Mouse (Mus musculus) Patski (cell line): ENCODE data around the gene Atraid. TPM values are rescaled to one million over a fixed set of nuclear protein-coding genes. Genes with fewer than 3 reads are reported as not detected.

ENCODE experiments used
- ATAC-seq: fragments of 100-300 bp; one replicate; pipeline ENCODE4 v1.8.0; 2021
- CTCF ChIA-PET: fragments of 350-600 bp; sonication (Branson Sonifier 250); formaldehyde crosslinking; loops from one replicate; lab custom pipeline; 2022; ENCODE audit warnings: inconsistent platforms; lab: Charles Lee
- POLR2A ChIA-PET: fragments of 350-600 bp; sonication (Branson Sonifier 250); formaldehyde crosslinking; loops from one replicate; lab custom pipeline; 2022; ENCODE audit warnings: antibody characterized with exemption, inconsistent platforms; lab: Charles Lee
- DNase-seq: peaks from one replicate; pipeline ENCODE4 v3.0.0-alpha.2; 2011; ENCODE audit warnings: low read depth, low spot score
- H3K27me3 ChIP-seq: fragments of 371-371 bp; one replicate; pipeline ENCODE4 v1.5.1; 2021
- CTCF ChIP-seq: fragments of 100-300 bp; IDR thresholded peaks from one replicate; pipeline ENCODE4 v1.5.1; 2021
- in situ Hi-C: fragments of 300-500 bp; cut with MboI; formaldehyde crosslinking; loops from 3 replicates; pipeline ENCODE4 v1.11.1; 2018; ENCODE audit warnings: low pct_unique_long_range_greater_than_20kb, mixed read lengths
- polyA plus RNA-seq: library from polyadenylated mRNA; unstranded; gene quantifications from one replicate; pipeline ENCODE4 v1.2.3, GENCODE M21; 2021

The Atraid gene
- polyA plus RNA-seq, 1 experiment from 2014 or later = 118 TPM

DNA sequence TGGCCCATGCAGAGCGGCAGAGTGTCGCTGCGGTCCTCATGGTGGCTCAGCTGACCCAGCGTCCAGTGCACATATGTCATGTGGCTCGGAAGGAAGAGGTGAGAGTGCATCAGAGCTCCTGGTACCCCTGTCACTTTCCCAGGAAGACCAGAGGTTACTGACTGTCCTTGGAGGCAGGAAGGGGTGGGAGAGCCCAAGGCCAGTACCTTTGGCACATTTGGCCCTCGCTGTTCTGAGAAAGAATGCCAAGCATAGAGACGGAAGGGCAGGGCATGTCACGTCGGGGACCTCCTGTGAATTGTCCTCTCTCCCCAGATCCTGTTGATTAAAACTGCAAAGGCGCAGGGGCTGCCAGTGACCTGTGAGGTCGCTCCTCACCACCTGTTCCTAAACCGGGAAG lies 25.1 kb downstream of the Atraid start:
- no peak for ATAC-seq
- ChIA-PET CTCF (interaction anchor here (1.9 kb wide), 1 partner anchor 11 kb away, joined by 5 read pairs; no protein-coding TSS in a partner anchor), POLR2A (no interaction called here)
- H3K27me3 ChIP-seq = no peaks in the 10 kb centered on the region
- no peak for DNase-seq
- no peak for TF ChIP-seq CTCF
- in situ Hi-C loops = no loop called here

DNA sequence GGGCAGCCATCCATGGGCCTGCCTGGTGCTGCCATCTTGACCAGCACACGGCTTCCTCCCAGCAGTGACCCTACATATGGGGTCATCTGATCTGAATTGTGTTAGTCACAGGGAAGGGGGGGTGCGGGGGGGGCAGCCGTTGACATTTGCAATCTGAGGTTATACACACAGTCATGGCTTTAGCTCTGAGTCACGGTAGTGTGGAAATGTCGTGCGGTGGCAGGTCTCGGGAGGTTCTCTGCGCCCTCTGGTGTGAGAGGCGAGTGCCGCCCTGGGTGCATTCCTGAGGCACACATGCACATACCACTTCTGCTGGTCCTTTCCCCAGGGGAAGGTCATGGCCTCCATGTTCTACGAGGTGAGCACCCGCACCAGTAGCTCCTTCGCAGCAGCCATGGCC lies 28.2 kb downstream of the Atraid start:
- POLR2A ChIA-PET = no interaction called here
- DNase-seq (no peak), ATAC-seq (no peak)
- in situ Hi-C loops = no loop called here
- CTCF ChIA-PET = no interaction called here
- TF ChIP-seq CTCF = no peak
- no peaks in the 10 kb centered on the region for H3K27me3 ChIP-seq

DNA sequence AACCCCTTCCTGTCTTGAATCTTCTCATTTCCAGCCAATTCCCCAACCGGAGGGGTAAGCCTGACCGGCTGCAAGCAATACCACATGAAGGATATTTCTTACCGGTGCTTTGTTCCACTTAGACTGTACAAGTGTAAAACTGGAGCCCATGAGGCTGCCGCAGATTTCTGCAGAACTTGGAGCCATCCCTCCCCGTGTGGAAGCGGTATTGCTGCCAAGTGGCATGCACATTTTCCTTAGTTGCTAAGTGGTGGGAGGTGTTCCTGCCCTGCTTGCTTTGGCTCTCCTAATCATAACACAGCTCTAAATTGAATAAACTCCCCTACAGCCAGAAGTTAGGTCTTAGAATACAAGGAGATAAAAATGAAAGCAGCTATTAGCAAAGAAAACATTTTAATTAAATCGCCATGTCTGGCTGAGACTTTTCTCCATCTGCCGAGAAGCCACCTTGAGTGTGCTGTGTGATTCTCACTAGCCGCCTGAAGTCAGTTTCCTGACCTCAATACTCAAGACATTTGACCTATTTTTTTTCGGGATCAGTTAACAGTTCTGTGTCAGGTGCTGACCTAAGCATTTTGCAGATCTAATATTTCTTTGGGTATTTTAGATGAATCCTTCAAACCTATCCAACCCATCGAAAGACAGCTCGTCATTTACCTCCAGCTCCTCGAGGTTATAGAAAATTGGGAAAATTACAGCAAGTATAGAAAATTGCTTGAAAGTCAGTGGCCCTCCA lies 32.1 kb downstream of the Atraid start:
- TF ChIP-seq CTCF = no peak
- CTCF ChIA-PET = interaction anchor here (0.8 to 3.3 kb wide), 3 partner anchors 8 to 32 kb away, joined by 3 to 15 read pairs (median 3); no protein-coding TSS in a partner anchor
- ATAC-seq = no peak

DNA sequence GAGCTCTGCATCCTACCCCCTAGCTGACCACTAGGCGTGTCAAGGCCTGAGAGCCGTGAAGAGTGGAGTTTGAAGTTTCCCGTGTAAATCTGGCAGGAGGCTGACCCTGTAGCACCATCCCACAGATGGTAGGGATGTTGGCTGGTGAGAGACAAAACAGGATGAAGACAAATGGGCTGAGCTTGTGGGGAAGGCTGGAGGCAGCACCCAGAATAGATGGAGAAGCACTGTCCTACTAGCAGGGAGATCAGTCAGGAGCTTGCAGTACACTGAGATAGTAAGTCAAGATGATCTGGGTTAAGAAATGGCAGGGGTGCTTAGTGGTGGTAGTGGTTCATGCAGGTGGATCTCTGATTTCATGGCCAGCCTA lies 32.7 kb downstream of the Atraid start:
- no peaks in the 10 kb centered on the region for H3K27me3 ChIP-seq
- no peak for TF ChIP-seq CTCF
- in situ Hi-C loops = no loop called here
- ATAC-seq (no peak), DNase-seq (no peak)
- POLR2A ChIA-PET = no interaction called here
- CTCF ChIA-PET = interaction anchor here (0.8 to 3.3 kb wide), 3 partner anchors 9 to 31 kb away, joined by 3 to 15 read pairs (median 3); no protein-coding TSS in a partner anchor

More for the DNA sequence above, 32.1 kb downstream of the Atraid start:
- DNase-seq = no peak
- POLR2A ChIA-PET = no interaction called here
- no peaks in the 10 kb centered on the region for H3K27me3 ChIP-seq
- in situ Hi-C loops = no loop called here

DNA sequence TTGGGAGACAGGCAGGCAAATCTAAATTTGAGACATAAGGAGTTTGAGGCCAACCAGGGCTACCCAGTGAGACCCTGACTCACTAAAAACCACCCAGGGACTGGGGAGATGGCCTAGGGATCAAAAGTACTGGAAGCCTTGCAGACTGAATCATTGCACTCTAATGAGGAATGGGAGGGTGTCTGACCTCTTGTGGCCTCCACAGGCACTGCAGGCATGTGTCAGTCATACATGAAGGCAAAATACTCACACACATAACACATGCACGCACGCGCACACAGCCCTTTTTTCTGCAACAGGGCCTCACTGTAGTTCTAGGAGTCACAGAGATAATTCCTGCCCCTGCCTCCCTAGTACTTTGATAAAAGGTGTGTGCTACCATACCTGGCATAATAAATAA lies 33.3 kb downstream of the Atraid start:
- TF ChIP-seq CTCF = no peak
- CTCF ChIA-PET = interaction anchor here (1.1 to 3.3 kb wide), 2 partner anchors 9 to 11 kb away, joined by 3 to 15 read pairs; no protein-coding TSS in a partner anchor
- POLR2A ChIA-PET = no interaction called here
- DNase-seq (no peak), ATAC-seq (no peak)
- H3K27me3 ChIP-seq = no peaks in the 10 kb centered on the region
- in situ Hi-C loops = no loop called here

DNA sequence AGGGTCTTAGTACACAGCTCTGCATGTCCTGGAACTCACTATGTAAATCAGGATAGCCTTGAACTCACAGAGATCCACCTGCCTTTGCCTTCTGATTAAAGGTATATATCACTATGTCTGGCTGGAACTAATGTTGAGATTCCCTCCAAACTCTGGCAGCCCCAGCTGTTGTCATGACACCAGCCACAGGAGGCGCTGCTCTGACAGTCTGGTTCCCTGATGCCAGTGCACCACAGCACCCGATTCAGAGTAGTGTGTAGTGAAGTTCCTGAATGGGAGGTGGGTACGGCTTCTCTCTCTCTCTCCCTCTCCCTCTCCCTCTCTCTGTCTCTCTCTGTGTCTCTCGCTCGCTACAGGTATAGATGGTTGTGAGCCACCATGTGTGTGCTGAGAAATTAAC lies 34.2 kb downstream of the Atraid start:
- POLR2A ChIA-PET = no interaction called here
- CTCF ChIA-PET = interaction anchor here (0.9 to 3.3 kb wide), 3 partner anchors 10 to 29 kb away, joined by 3 to 15 read pairs (median 3); no protein-coding TSS in a partner anchor
- ATAC-seq (no peak), DNase-seq (no peak)
- in situ Hi-C loops = no loop called here
- H3K27me3 ChIP-seq = no peaks in the 10 kb centered on the region
- no peak for TF ChIP-seq CTCF

DNA sequence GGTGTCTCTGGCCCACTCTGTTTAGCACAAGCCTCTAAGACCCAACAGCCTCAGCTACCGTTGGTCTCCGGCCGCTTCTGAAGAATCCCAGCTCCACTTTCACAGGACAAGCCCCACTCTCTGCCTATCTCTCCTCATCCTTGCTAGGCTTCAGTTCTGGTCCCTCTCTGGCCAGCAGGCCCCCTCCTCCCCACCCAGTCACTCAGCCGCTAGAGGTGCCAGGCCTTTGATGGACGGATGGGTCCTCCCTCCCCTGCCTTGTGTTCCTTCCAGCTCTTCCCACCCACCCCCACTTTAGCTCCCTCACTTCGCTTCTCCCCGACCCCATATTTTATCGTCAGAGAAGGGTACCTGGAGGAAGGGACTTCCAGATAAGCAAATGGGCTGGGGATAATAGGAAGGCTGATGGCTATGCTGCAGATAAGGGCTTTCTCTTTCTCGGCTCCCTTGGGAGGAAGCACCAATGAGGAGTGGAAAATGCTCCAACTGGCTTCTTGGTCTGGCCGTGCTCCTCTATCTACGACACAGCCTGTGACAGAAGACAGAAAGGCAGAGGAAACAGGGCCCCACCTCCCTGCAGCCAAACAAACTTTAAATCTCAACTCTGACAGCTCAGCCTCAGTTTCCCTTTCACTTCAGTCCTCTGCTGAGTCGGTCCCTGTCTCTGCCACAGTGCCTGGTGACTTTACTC lies 35.0 kb downstream of the Atraid start:
- TF ChIP-seq CTCF = no peak
- ATAC-seq = no peak
- no peak for DNase-seq
- in situ Hi-C loops = no loop called here
- ChIA-PET POLR2A (no interaction called here), CTCF (interaction anchor here (0.9 to 3.3 kb wide), 2 partner anchors 13 to 29 kb away, joined by 3 to 15 read pairs; no protein-coding TSS in a partner anchor)
- no peaks in the 10 kb centered on the region for H3K27me3 ChIP-seq

DNA sequence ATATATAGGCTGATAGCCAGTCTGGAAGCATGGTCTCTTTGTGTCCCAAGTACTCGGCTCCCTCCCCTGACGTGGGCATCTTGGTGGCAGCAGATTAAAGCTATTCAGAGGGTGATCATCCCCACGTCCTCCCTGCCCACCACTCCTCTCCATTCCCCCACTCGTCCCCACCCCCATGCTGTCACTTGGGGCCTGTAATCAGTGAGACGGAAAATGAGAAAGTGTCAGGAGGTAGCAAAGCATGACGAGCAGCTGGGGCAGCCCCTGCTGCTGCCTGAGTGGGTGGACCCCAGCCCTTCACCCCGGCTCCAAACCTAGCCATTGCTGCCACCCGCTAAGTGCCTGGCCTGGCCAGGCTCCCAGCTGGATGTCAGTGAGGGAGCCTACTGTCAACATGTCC lies 35.8 kb downstream of the Atraid start:
- CTCF ChIA-PET = no interaction called here

DNA sequence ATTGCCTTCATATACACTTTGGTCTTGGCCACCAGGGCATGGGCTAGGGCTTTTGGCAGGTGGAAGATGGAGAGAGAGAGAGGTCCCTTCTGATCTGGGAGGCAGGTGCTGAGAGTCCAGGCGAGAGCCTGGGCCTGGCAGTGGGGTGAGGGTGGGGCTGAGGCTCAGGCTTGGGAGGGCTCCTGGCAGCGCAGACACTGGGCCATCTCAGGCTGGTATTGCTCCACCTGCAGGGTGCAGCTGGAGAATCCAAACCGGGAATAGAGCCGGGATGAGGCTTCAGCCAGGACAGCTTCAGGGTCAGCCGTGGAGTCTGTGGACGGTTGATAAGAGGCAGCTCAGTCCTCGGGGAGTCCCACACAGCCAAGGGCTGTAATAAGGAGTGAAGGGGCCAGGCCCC lies 38.5 kb downstream of the Atraid start:
- POLR2A ChIA-PET = no interaction called here
- CTCF ChIA-PET = no interaction called here
- in situ Hi-C loops = no loop called here
- no peak for TF ChIP-seq CTCF
- DNase-seq (no peak), ATAC-seq (no peak)
- peaks cover 1% of the 10 kb centered on the region for H3K27me3 ChIP-seq

More for the DNA sequence above, 35.8 kb downstream of the Atraid start:
- no peak for DNase-seq
- no peak for ATAC-seq
- no peak for TF ChIP-seq CTCF
- no peaks in the 10 kb centered on the region for H3K27me3 ChIP-seq
- POLR2A ChIA-PET = no interaction called here
- in situ Hi-C loops = no loop called here

DNA sequence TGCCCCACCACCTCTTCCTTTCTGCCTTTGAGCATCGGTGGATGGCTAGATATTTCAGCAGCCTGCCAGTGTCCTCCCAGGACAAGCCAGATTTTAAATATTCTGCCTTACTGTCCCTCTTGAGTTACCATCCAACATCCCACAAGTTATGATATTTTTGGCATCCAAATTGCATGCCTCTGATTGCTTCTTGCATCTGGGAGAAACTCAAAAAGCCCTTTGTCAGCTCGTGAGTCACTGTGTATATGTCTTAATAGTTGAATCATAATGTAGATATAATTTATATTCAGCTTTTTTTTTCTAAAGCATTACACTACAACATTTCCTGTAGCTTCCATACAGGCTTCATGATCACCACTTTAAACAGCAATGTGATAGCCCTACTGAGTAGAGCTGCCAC lies 39.0 kb downstream of the Atraid start:
- CTCF ChIA-PET = no interaction called here
- peaks cover 7% of the 10 kb centered on the region for H3K27me3 ChIP-seq
- TF ChIP-seq CTCF = no peak
- POLR2A ChIA-PET = no interaction called here
- DNase-seq (no peak), ATAC-seq (no peak)
- in situ Hi-C loops = no loop called here

DNA sequence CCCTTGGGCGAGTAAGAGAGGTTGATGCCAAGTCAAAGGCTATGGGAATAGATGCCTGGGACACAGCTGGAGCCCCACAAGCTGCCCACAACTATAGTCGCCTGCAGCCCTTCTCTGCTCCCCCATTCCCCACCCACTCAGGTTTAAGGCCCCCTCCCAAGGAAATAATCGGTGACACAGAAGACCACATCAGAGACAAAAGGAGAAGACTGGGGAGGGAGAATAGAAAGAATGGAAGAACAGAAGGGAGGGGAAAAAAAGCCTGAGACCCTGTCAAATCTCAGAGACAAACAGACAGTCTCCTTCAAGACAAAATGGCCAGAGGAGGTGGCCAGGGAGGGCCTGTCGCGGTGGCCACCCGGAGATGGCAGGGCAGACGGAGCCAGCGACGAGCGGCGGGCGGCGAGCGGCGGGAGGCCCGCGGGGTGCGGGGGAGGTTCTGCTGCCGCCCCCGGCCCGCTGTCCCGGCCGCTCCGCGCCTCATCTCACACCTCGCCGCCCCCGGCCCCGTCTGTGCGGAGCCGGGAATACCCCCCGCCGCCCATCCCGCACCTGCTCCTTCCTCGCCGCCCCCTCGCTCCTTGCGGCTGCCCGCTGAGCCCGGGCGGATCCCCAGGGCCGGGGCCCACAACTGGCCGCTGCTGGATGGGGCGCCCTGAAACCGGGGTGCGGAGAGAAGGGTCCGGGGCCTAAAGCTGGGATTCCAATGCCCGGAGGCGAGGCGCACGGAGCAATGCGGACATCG lies 44.3 kb downstream of the Atraid start:
- no peak for TF ChIP-seq CTCF
- ATAC-seq (no peak), DNase-seq (no peak)
- ChIA-PET CTCF (no interaction called here), POLR2A (no interaction called here)
- H3K27me3 ChIP-seq = peaks cover 29% of the 10 kb centered on the region
- in situ Hi-C loops = no loop called here
